Mouse (Mus musculus): ENCODE measurements around the gene Fhad1. TPM values are rescaled to one million over a fixed set of nuclear protein-coding genes. Genes with fewer than 3 reads are reported as not detected.
A peak's percentile ranks its signal among the peaks of the same experiment; 100 is the strongest.
"Not testable (repeated sequence)": the region's sequence is repeated elsewhere in the genome, so short reads cannot be mapped to it uniquely, and the experiment has no call there.

Fhad1 gene
- polyA plus RNA-seq, 1 experiment from 2014 or later: 0.64 TPM

DNA sequence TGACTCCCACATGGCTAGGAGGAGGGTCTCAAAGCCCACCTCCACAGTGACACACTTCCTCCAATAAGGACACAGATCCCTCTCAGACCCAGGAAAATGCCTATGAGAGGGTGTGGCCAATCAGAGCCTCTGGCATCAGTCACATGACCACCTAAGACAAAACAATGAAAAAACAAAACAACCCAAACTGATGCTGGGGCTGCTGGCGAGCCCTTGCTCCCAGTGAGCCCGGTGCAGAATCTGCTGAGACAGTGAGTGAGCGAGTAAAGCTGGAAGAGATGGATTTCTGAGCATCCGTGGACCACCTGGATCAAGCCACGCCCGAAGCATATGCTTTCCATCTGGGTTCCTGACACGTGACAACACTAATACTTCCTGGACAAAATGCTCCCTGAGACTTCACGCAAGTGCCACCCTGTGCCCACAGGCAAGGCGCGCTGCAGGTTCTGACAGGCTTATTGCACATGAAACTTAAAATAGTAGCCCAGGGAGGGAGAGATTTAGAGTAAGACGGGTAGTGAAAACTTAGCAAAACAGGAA lies 16.5 kb downstream of the Fhad1 start:
- WGBS: 24% methylated on average over 11 of the region's 11 CpGs
- Histone ChIP-seq H3K9ac (ENCODE audit: low read length) (0 out of 2 replicates have a peak overlapping the region, but pooled peaks have one; percentile 5), H3K9me3 (ENCODE audit: control insufficient read depth, low read length) (no peaks in the 10 kb centered on the region), H3K4me2 (ENCODE audit: low read depth, severe bottlenecking) (peak overlapping the region; percentile 39; the same call in 1 of the 2 replicates), H3K36me3 (ENCODE audit: control insufficient read depth, insufficient read depth, low read length) (no peaks in the 10 kb centered on the region), H3K4me1 (ENCODE audit: control insufficient read depth, insufficient read depth, low read length) (no peaks in the 10 kb centered on the region), H3K4me3 (ENCODE audit: low read depth, low read length) (peak overlapping the region; percentile 21), H3K27me3 (ENCODE audit: control insufficient read depth, insufficient read depth, low read length) (no peaks in the 10 kb centered on the region), H3K27ac (replicated peaks; ENCODE audit: low read depth, low read length) (0 out of 2 replicates have a peak overlapping the region, but pooled peaks have one; percentile 5)
- ATAC-seq (ENCODE audit: insufficient number of reproducible peaks, low FRiP score, low TSS enrichment, low read depth) (peak; percentile 78; the same call in 1 of the 2 replicates), DNase-seq (ENCODE audit: low spot score) (peak; percentile 71)

DNA sequence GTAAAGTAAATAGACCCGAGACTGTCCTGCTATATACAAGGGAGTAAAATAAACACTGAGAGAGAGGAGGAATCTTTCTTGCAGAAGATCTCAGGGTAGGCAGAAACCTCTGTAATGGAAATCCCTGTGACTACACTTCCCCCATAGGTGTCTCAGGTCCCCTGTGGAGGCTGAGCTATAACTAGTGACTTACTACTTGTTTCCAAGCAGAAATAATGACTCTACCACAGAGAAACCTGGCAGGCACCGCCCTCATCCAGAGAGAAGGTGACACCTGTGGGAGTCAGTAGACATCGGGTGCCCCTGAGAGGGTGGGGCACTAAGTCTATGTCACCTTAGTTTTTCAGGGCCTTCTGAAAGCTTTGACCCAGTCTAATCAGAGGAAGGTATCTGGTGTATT lies 18.0 kb downstream of the Fhad1 start:
- no peaks in the 10 kb centered on the region for H3K9me3 ChIP-seq (ENCODE audit: control insufficient read depth, low read length)
- WGBS: 76% methylated on average over 3 of the region's 3 CpGs
- no peaks in the 10 kb centered on the region for H3K27me3 ChIP-seq (ENCODE audit: control insufficient read depth, insufficient read depth, low read length)
- H3K9ac ChIP-seq (ENCODE audit: low read length): no peak overlapping the region
- no peak for ATAC-seq (ENCODE audit: insufficient number of reproducible peaks, low FRiP score, low TSS enrichment, low read depth)
- H3K27ac ChIP-seq (replicated peaks; ENCODE audit: low read depth, low read length): no peak overlapping the region
- no peaks in the 10 kb centered on the region for H3K4me1 ChIP-seq (ENCODE audit: control insufficient read depth, insufficient read depth, low read length)
- no peaks in the 10 kb centered on the region for H3K36me3 ChIP-seq (ENCODE audit: control insufficient read depth, insufficient read depth, low read length)
- DNase-seq (ENCODE audit: low spot score): no peak
- H3K4me2 ChIP-seq (ENCODE audit: low read depth, severe bottlenecking): no peak overlapping the region
- no peak overlapping the region for H3K4me3 ChIP-seq (ENCODE audit: low read depth, low read length)

DNA sequence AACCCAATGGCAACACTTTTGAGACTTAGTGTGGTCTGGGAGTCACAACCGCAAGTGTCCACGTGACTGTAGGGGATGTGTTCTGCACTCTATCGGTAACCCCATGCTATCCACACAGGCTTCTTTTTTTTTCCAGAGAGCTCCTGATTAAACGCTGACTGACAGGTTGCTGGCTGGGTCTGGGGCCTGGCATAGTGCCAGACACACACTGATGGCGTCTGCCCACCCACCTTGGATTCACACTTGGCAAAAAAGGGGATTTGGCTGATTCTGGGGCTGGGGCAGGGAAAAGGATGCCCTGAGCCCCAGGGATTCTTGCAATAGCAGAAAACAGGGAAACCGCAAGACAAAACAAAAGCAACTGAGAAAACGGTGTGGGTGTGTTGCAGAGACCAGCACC lies 18.8 kb downstream of the Fhad1 start:
- Histone ChIP-seq H3K9ac (ENCODE audit: low read length) (no peak overlapping the region), H3K4me3 (ENCODE audit: low read depth, low read length) (no peak overlapping the region), H3K4me1 (ENCODE audit: control insufficient read depth, insufficient read depth, low read length) (no peaks in the 10 kb centered on the region), H3K9me3 (ENCODE audit: control insufficient read depth, low read length) (no peaks in the 10 kb centered on the region), H3K27ac (replicated peaks; ENCODE audit: low read depth, low read length) (no peak overlapping the region), H3K27me3 (ENCODE audit: control insufficient read depth, insufficient read depth, low read length) (no peaks in the 10 kb centered on the region), H3K36me3 (ENCODE audit: control insufficient read depth, insufficient read depth, low read length) (no peaks in the 10 kb centered on the region), H3K4me2 (ENCODE audit: low read depth, severe bottlenecking) (no peak overlapping the region)
- ATAC-seq (ENCODE audit: insufficient number of reproducible peaks, low FRiP score, low TSS enrichment, low read depth): no peak
- no peak for DNase-seq (ENCODE audit: low spot score)
- 83% methylated on average over 7 of the region's 7 CpGs for WGBS

DNA sequence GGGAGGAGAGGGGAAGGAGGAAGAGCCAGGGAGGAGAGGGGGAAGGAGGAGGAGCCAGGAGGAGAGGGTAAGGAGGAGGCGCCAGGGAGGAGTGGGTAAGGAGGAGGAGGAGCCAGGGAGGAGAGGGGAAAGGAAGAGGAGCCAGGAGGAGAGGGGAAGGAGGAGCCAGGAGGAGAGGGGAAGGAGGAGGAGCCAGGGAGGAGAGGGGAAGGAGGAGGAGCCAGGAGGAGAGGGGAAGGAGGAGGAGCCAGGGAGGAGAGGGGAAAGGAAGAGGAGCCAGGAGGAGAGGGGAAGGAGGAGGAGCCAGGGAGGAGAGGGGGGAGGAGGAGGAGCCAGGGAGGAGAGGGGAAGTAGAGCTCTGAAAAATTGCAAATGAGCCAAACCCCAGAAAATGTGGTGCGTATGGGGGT lies 20.8 kb downstream of the Fhad1 start:
- H3K4me1 ChIP-seq (ENCODE audit: control insufficient read depth, insufficient read depth, low read length); ATAC-seq (ENCODE audit: insufficient number of reproducible peaks, low FRiP score, low TSS enrichment, low read depth); H3K36me3 ChIP-seq (ENCODE audit: control insufficient read depth, insufficient read depth, low read length); H3K4me2 ChIP-seq (ENCODE audit: low read depth, severe bottlenecking); H3K27me3 ChIP-seq (ENCODE audit: control insufficient read depth, insufficient read depth, low read length); DNase-seq (ENCODE audit: low spot score); H3K27ac ChIP-seq (replicated peaks; ENCODE audit: low read depth, low read length); H3K9ac ChIP-seq (ENCODE audit: low read length); H3K9me3 ChIP-seq (ENCODE audit: control insufficient read depth, low read length); H3K4me3 ChIP-seq (ENCODE audit: low read depth, low read length): not testable (repeated sequence)
- 44% methylated on average over 2 of the region's 2 CpGs for WGBS

DNA sequence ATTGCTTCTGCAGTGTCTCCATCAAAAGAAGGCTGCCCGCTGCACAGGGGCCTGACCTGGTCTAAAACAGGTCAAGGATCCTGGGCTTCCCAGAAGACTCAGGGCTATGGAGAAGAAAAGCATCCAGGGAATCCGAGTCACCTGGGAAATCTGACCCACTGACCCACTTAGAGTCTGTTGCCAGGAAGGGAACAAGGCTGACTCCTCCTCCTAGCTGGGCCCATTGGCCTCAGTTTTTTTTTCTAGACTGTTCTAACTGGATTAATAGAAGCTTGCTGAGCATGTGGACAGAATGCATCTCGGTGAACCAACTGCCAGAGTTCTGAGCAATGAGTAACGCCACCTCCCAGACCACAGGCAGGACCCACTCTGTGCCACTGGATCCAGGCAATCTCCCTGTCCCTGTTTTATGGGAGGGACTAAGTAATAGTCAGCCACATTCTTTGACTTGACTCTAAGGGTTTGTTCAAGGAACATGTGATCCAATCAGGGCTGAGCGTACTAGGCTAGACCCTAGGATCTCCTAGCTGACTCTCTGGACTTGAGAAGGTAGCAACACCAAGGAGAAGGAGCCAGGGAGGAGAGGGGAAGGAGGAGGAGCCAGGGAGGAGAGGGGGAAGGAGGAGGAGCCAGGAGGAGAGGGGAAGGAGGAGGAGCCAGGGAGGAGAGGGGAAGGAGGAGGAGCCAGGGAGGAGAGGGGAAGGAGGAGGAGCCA lies 21.4 kb downstream of the Fhad1 start:
- no peak overlapping the region for H3K27ac ChIP-seq (replicated peaks; ENCODE audit: low read depth, low read length)
- ATAC-seq (ENCODE audit: insufficient number of reproducible peaks, low FRiP score, low TSS enrichment, low read depth) (no peak), DNase-seq (ENCODE audit: low spot score) (no peak)
- no peak overlapping the region for H3K4me2 ChIP-seq (ENCODE audit: low read depth, severe bottlenecking)
- no peak overlapping the region for H3K9ac ChIP-seq (ENCODE audit: low read length)
- no peak overlapping the region for H3K4me3 ChIP-seq (ENCODE audit: low read depth, low read length)
- H3K27me3 ChIP-seq (ENCODE audit: control insufficient read depth, insufficient read depth, low read length): no peaks in the 10 kb centered on the region
- 65% methylated on average over 5 of the region's 5 CpGs for WGBS
- H3K36me3 ChIP-seq (ENCODE audit: control insufficient read depth, insufficient read depth, low read length): no peaks in the 10 kb centered on the region
- no peaks in the 10 kb centered on the region for H3K9me3 ChIP-seq (ENCODE audit: control insufficient read depth, low read length)
- H3K4me1 ChIP-seq (ENCODE audit: control insufficient read depth, insufficient read depth, low read length): no peaks in the 10 kb centered on the region

DNA sequence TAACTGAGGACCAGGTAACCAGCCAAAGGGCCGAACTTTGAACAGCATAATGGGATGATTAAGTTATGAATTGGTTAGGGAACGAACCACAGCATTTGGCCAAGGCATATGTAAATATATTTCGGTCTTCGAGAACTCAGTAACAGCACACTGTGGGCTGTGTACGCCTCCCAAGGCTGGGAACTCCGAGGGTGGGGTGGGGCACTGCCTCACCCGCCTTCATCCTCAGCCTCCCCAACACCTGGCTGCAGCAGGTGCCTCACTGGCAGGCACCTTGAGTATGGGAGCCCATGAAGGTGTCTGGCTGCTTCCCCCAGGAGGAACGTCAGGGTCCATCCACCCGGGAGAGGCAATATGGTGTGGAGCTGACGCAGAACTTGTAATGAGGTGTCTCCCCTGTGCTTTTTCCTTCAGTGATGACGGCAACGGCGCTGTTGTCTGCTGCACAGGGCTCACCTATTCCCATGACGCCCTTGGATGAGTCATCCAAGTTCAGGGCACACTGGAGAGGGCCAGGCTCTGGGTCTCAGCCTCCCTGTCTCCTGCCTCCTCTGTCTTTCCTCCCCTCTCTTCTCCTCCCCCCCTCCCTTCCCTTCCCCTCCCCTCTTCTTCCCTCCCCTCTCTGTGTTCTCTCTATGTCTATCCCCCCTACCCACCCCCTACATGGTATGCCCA lies 22.2 kb downstream of the Fhad1 start:
- Histone ChIP-seq H3K4me3 (ENCODE audit: low read depth, low read length) (no peak overlapping the region), H3K9me3 (ENCODE audit: control insufficient read depth, low read length) (no peaks in the 10 kb centered on the region), H3K4me1 (ENCODE audit: control insufficient read depth, insufficient read depth, low read length) (no peaks in the 10 kb centered on the region), H3K27ac (replicated peaks; ENCODE audit: low read depth, low read length) (no peak overlapping the region), H3K27me3 (ENCODE audit: control insufficient read depth, insufficient read depth, low read length) (no peaks in the 10 kb centered on the region), H3K4me2 (ENCODE audit: low read depth, severe bottlenecking) (no peak overlapping the region), H3K36me3 (ENCODE audit: control insufficient read depth, insufficient read depth, low read length) (no peaks in the 10 kb centered on the region), H3K9ac (ENCODE audit: low read length) (no peak overlapping the region)
- no peak for ATAC-seq (ENCODE audit: insufficient number of reproducible peaks, low FRiP score, low TSS enrichment, low read depth)
- WGBS: 82% methylated on average over 14 of the region's 14 CpGs
- DNase-seq (ENCODE audit: low spot score): no peak

DNA sequence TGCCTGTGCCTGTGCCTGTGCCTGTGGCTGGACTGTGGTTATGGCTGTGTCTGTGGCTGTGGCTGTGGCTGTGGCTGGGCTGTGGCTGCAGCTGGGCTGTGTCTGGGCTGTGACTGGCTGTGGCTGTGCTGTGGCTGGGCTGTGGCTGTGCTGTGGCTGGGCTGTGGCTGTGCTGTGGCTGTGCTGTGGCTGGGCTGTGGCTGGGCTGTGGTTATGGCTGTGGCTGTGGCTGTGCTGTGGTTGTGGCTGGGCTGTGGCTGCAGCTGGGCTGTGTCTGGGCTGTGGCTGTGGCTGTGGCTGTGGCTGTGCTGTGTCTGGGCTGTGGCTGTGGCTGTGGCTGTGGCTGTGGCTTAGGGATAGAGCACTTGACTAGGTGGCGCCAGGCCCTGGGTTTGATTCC lies 26.7 kb downstream of the Fhad1 start:
- H3K27me3 ChIP-seq (ENCODE audit: control insufficient read depth, insufficient read depth, low read length): no peaks in the 10 kb centered on the region
- no peak for ATAC-seq (ENCODE audit: insufficient number of reproducible peaks, low FRiP score, low TSS enrichment, low read depth)
- no peak for DNase-seq (ENCODE audit: low spot score)
- H3K4me3 ChIP-seq (ENCODE audit: low read depth, low read length): no peak overlapping the region
- H3K27ac ChIP-seq (replicated peaks; ENCODE audit: low read depth, low read length): no peak overlapping the region
- 90% methylated on average over 1 of the region's 1 CpGs for WGBS
- H3K4me1 ChIP-seq (ENCODE audit: control insufficient read depth, insufficient read depth, low read length): no peaks in the 10 kb centered on the region
- H3K9ac ChIP-seq (ENCODE audit: low read length): no peak overlapping the region
- no peaks in the 10 kb centered on the region for H3K9me3 ChIP-seq (ENCODE audit: control insufficient read depth, low read length)
- no peaks in the 10 kb centered on the region for H3K36me3 ChIP-seq (ENCODE audit: control insufficient read depth, insufficient read depth, low read length)
- H3K4me2 ChIP-seq (ENCODE audit: low read depth, severe bottlenecking): no peak overlapping the region

DNA sequence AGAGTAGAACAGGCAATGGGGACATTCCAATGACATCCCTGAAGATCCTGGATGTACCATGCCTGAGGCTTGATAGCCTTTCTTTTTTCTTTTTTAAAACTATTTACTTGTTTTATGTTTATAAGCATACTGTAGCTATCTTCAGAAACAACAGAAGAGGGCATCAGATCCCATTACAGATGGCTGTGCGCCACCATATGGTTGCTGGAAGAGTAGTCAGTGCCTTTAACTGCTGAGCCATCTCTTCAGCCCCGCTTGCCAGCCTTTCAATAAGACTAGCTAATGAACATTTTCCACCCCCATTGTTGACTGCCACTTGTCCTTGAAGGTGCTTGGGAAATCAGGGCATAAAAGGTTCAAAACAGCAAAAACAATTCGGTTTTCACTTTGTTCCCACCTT lies 31.2 kb downstream of the Fhad1 start:
- whole genome bisulfite sequencing: 60% methylated on average over 3 of the region's 3 CpGs
- no peaks in the 10 kb centered on the region for H3K36me3 ChIP-seq (ENCODE audit: control insufficient read depth, insufficient read depth, low read length)
- no peaks in the 10 kb centered on the region for H3K27me3 ChIP-seq (ENCODE audit: control insufficient read depth, insufficient read depth, low read length)
- DNase-seq (ENCODE audit: low spot score): no peak
- H3K4me2 ChIP-seq (ENCODE audit: low read depth, severe bottlenecking): no peak overlapping the region
- no peak for ATAC-seq (ENCODE audit: insufficient number of reproducible peaks, low FRiP score, low TSS enrichment, low read depth)
- no peaks in the 10 kb centered on the region for H3K9me3 ChIP-seq (ENCODE audit: control insufficient read depth, low read length)
- no peak overlapping the region for H3K27ac ChIP-seq (replicated peaks; ENCODE audit: low read depth, low read length)
- H3K9ac ChIP-seq (ENCODE audit: low read length): no peak overlapping the region
- no peaks in the 10 kb centered on the region for H3K4me1 ChIP-seq (ENCODE audit: control insufficient read depth, insufficient read depth, low read length)
- H3K4me3 ChIP-seq (ENCODE audit: low read depth, low read length): no peak overlapping the region
